Mouse (Mus musculus) bone marrow, adult 2 months (tissue): ENCODE measurements around the gene Cacnb1. TPM values are rescaled to one million over a fixed set of nuclear protein-coding genes. Genes with fewer than 3 reads are reported as not detected.

Experiments used
- H3K27ac ChIP-seq: fragments of 200-500 bp; 2 replicates; pipeline ENCODE4 v1.5.1; 2012; ENCODE audit warnings: low read depth, mild to moderate bottlenecking, control low read depth, inconsistent platforms, low read length; ENCODE audit not compliant: control insufficient read depth, poor library complexity, insufficient read depth
- H3K4me1 ChIP-seq: fragments of 200-500 bp; 2 replicates; pipeline ENCODE4 v1.6.1; 2011; ENCODE audit warnings: low read length; ENCODE audit not compliant: control insufficient read depth, insufficient read depth
- H3K4me3 ChIP-seq: fragments of 200-500 bp; replicated peaks from 2 replicates; pipeline ENCODE3; 2011; ENCODE audit warnings: mild to moderate bottlenecking, low read depth, low read length, control low read depth; ENCODE audit not compliant: control insufficient read depth
- CTCF ChIP-seq: fragments of 200-500 bp; IDR thresholded peaks from 2 replicates; pipeline ENCODE4 v1.5.1; 2011; ENCODE audit warnings: low read length, control low read depth; ENCODE audit not compliant: control insufficient read depth, insufficient read depth
- POLR2A ChIP-seq: fragments of 200-500 bp; IDR thresholded peaks from 2 replicates; pipeline ENCODE4 v1.6.1; 2011; ENCODE audit warnings: low read depth, mild to moderate bottlenecking, control low read depth, low read length, borderline replicate concordance; ENCODE audit not compliant: control insufficient read depth
- WGBS: fragments of 180-500 bp; shearing (Covaris S2); methylation state at CpG from one replicate; pipeline ENCODE4 v1.1.7; 2018; 5-methylcytosine and 5-hydroxymethylcytosine counted together
- polyA plus RNA-seq: library from polyadenylated mRNA; stranded (reverse); fragments of >200 nt; gene quantifications from 2 replicates; pipeline ENCODE4 v1.2.4, GENCODE M21; 2011; ENCODE audit warnings: low replicate concordance; ENCODE audit not compliant: missing spikeins, insufficient read depth, insufficient read length

Cacnb1 gene
- polyA plus RNA-seq, 1 experiment, result 5.3 TPM

DNA sequence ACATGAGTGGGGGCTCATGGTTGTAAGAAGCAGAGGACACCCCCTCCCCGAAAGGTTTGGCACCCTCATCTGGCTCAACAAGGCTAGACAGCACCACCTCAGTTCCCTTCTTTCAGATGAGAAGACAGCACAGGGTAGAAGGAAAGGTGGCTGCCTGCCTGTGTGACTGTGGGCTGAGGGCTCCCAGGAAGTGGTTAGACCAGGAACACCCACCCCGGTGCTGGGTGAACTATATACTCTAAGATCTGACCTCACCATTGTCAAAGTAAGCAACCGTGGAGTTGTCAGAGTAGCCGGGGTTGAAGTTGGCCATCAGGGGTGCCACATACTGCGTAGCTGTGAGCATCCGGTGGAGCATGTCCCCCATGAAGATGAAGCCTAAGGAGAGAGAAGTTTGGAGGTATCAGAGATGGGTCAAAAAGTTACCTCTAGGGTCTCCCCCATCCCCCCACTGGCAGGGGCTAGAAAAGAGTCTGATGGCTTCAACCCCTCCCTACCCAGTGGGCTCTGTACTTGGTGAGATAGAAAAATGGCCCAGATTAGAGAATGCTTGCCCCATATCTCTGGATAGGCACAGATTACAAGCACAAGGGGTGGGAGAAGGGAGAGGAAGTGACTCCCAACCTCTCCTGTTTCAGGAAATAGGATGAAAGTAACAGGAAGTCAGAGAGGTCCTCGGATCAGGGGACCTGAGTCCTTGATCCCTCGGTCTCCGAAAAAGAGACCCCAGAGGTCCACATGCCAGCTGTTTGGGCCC is 67.5 kb downstream of the Cacnb1 start:
- Histone ChIP-seq H3K4me3 (no peak overlapping the region), H3K4me1 (no peaks in the 10 kb centered on the region; the same call in 1 of the 2 replicates), H3K27ac (no peak overlapping the region)
- 52% methylated on average over 9 of the region's 9 CpGs for WGBS
- no peak for TF ChIP-seq POLR2A
- no peak for TF ChIP-seq CTCF

DNA sequence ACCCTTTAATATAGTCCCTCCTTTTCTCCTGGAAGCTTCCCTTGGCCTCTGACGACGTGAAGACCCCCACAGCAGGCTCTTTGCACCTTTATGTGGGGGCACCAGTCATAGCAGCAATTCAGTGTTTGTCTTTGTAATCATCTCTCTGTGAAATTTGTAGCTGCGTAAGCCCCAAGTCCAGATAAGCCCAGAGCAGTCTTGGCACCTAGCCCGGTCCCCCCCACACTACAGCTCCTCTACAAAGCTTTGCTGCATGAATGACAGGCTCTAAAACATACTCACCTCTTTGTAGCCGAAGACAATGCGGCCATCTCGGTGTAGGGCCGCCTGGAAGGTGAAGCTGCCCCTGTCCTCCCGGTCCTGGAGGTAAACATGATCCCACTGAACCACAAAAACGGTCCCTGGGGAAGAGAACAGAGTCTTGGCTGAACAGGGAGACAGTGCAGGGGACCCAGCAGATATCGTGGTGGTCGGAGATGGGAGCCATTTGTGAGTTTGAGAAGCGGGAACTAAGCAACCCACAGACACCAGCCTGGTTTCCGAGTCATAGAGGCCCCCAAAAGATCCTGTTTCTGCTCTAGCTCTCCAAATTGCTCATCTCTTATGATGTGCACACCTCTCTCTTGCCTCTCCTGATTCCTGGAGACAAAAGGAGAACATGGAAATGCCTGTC is 68.2 kb downstream of the Cacnb1 start:
- WGBS, result 50% methylated on average over 14 of the region's 14 CpGs
- Histone ChIP-seq H3K4me1 (no peaks in the 10 kb centered on the region; the same call in 1 of the 2 replicates), H3K4me3 (no peak overlapping the region), H3K27ac (no peak overlapping the region)
- TF ChIP-seq CTCF, result no peak
- no peak for TF ChIP-seq POLR2A

DNA sequence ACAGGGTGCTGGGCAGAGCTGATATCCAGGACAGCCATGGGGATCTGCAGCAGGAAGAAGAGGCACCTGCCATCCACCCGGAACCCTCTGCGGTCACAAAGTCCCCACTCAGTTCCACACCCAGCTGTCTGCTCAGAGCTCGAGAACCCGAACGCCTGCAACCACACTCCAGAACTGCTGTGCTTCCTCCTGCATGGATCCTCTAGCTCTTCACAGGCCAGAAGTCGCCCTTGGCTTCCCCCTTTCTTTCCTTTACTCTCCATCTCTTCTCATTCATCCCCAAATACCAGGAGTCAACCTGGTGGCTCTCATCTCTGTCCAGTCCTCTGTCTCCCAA is 68.9 kb downstream of the Cacnb1 start:
- Histone ChIP-seq H3K4me3 (no peak overlapping the region), H3K27ac (no peak overlapping the region; the same call in 1 of the 2 replicates)
- whole genome bisulfite sequencing, result 70% methylated on average over 6 of the region's 6 CpGs

DNA sequence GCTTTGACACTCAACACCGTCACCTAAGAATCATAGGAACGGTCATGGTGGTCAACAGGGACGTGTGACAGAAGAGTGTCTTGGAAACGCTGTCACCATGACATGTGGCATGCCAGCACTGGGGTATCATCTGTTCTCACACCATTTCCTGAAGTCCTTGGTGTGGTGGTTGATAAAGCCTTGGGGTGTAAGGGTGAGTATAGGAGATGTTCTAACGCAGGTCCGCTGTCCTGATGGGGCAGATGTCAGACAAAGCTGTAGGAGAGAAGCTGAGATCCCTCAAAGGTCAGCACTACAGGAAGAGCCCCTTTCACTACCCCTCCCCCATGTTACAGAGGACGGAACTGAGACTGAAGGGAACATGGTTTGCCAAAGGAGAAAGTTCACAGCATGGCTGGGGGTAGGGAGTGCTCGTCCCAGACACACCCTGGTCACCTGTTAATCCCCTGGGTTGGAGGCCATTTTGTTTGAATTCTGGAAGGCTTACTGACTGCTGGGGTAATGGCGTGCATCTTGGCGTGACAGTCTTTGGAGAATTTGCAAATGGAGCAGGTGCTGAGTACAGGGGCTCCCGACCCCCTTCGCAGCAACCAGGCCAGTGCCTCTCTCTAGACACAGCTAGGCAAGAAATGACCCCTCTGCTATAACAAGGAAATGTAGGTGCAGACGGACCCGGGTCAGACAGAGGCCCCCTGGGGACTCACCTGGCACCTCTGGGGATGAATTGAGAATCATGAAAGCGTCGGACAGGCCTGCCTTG is 69.5 kb downstream of the Cacnb1 start:
- TF ChIP-seq CTCF, result no peak
- TF ChIP-seq POLR2A, result no peak
- WGBS, result 73% methylated on average over 16 of the region's 16 CpGs
- Histone ChIP-seq H3K4me3 (no peak overlapping the region), H3K4me1 (peaks cover 3% of the 10 kb centered on the region), H3K27ac (no peak overlapping the region; the same call in 1 of the 2 replicates)

More for the DNA sequence above, 68.9 kb downstream of the Cacnb1 start:
- TF ChIP-seq CTCF, result no peak
- TF ChIP-seq POLR2A, result no peak
- H3K4me1 ChIP-seq, result peaks cover 3% of the 10 kb centered on the region

DNA sequence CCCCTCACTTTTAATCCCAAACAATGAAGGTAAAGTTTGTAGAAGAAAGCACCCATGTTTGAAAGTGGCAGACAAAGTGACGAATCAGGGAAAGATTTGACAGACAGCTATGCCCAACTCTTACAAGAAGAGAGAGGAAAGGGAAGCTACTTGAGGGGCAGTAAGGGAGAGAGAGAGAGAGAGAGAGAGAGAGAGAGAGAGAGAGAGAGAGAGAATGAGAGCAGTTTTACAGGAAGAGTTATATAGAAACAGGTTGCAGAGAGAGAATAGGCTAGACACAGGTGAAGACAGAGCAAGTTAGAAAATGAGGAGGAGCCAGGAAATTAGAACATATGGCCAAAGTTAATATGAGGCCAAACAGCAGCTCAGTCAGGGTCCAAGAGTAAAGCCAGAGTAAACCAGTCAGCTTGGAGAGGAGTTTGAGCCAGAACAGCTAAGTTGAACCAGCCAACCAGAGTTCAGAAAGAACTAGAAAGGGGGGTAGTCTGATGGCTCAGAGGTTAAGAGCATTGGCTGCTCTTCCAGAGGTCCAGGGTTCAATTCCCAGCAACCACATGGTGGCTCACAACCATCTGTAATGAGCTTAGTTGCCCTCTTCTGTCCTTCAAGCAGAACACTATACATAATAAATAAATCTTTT is 70.3 kb downstream of the Cacnb1 start:
- Histone ChIP-seq H3K4me1 (peaks cover 3% of the 10 kb centered on the region), H3K4me3 (no peak overlapping the region), H3K27ac (no peak overlapping the region)
- 88% methylated on average over 1 of the region's 1 CpGs for WGBS
- TF ChIP-seq CTCF (no peak), POLR2A (no peak)

Other genes with a start within 250 kb of the Cacnb1 start
- gene 1700001P01Rik, start 247.1 kb downstream of the Cacnb1 start, polyA plus RNA-seq, result not detected in 2 replicates
- gene Rpl23, start 240.6 kb downstream of the Cacnb1 start, polyA plus RNA-seq, result 550 and 853 TPM in 2 replicates
- gene Lasp1, start 224.0 kb downstream of the Cacnb1 start, polyA plus RNA-seq, result 48.1 and 99.2 TPM in 2 replicates
- not detected in 2 replicates for gene B230217C12Rik, start 182.3 kb downstream of the Cacnb1 start, polyA plus RNA-seq
- gene Fbxo47, start 138.9 kb downstream of the Cacnb1 start, polyA plus RNA-seq, result not detected in 2 replicates
- 2.0 and 11.9 TPM in 2 replicates for gene Plxdc1, start 36.6 kb downstream of the Cacnb1 start, polyA plus RNA-seq
- gene Arl5c, start 26.9 kb downstream of the Cacnb1 start, polyA plus RNA-seq, result 33.1 and 47.3 TPM in 2 replicates
- 864 and 1,335 TPM in 2 replicates for gene Rpl19, start 3.7 kb upstream of the Cacnb1 start, polyA plus RNA-seq
- 0.52 and 1.0 TPM in 2 replicates for gene Stac2, start 30.4 kb upstream of the Cacnb1 start, polyA plus RNA-seq
- 7.8 and 10.1 TPM in 2 replicates for gene Fbxl20, start 127.4 kb upstream of the Cacnb1 start, polyA plus RNA-seq
- 12.3 and 20.8 TPM in 2 replicates for gene Med1, start 170.3 kb upstream of the Cacnb1 start, polyA plus RNA-seq
- 22.0 and 34.8 TPM in 2 replicates for gene Cdk12, start 180.0 kb upstream of the Cacnb1 start, polyA plus RNA-seq